Mouse (Mus musculus) intestine, embryonic 14.5 days (tissue): ENCODE data around the gene D930007J09Rik. TPM values are rescaled to one million over a fixed set of nuclear protein-coding genes. Genes with fewer than 3 reads are reported as not detected.

Experiments
- ATAC-seq: fragments of 200-750 bp; cut with Nextera tagmentation; replicated peaks from 2 replicates; pipeline ENCODE4 v1.8.0; 2017; ENCODE audit warnings: low read depth, moderate number of reproducible peaks, moderate TSS enrichment, moderate library complexity; ENCODE audit not compliant: low FRiP score, low TSS enrichment
- DNase-seq: peaks from one replicate; pipeline ENCODE4 v3.0.0-alpha.2; 2018; ENCODE audit warnings: low spot score
- H3K27ac ChIP-seq: fragments of 300-500 bp; sonication (generic); 2 replicates; pipeline ENCODE4 v1.5.1; 2014; ENCODE audit warnings: low read depth, mild to moderate bottlenecking, control low read depth
- H3K27me3 ChIP-seq: fragments of 300-500 bp; sonication (generic); replicated peaks from 2 replicates; pipeline ENCODE4 v1.6.1; 2014; ENCODE audit warnings: low read length, control low read depth; ENCODE audit not compliant: control insufficient read depth, insufficient read depth
- H3K36me3 ChIP-seq: fragments of 300-500 bp; sonication (generic); 2 replicates; pipeline ENCODE4 v1.6.1; 2014; ENCODE audit warnings: low read length, control low read depth; ENCODE audit not compliant: control insufficient read depth, insufficient read depth
- H3K4me1 ChIP-seq: fragments of 300-500 bp; sonication (generic); replicated peaks from 2 replicates; pipeline ENCODE4 v1.6.1; 2014; ENCODE audit warnings: low read length, control low read depth, mixed read lengths; ENCODE audit not compliant: control insufficient read depth, insufficient read depth
- H3K4me2 ChIP-seq: fragments of 300-500 bp; sonication (generic); 2 replicates; pipeline ENCODE4 v1.6.1; 2014; ENCODE audit warnings: low read length
- H3K4me3 ChIP-seq: fragments of 300-500 bp; sonication (generic); 2 replicates; pipeline ENCODE4 v1.5.1; 2014; ENCODE audit warnings: low read depth, low read length, control low read depth, mixed read lengths
- H3K9ac ChIP-seq: fragments of 300-500 bp; sonication (generic); 2 replicates; pipeline ENCODE4 v1.6.1; 2014; ENCODE audit warnings: mild to moderate bottlenecking, low read length
- H3K9me3 ChIP-seq: fragments of 300-500 bp; sonication (generic); 2 replicates; pipeline ENCODE4 v1.6.1; 2016; ENCODE audit warnings: low read length, control low read depth; ENCODE audit not compliant: control insufficient read depth
- WGBS: fragments of 180-500 bp; shearing (Covaris S2); extraction: QIAGEN DNeasy Blood & Tissue Kit; methylation state at CpG from one replicate; pipeline ENCODE4 v1.1.7; 2014; 5-methylcytosine and 5-hydroxymethylcytosine counted together
- polyA plus RNA-seq: library from polyadenylated mRNA; unstranded; fragments of >200 nt; fragmentation: Nextera tagmentation; extraction: Ambion mirVana; gene quantifications from 2 replicates; pipeline ENCODE4 v1.2.1, GENCODE M21; 2014

The D930007J09Rik gene
- not detected in 2 replicates for polyA plus RNA-seq

GRCm38 (mm10) chr13:32802259-32803081, at the start of gene D930007J09Rik:
D930007J09Rik (minus strand) TSS chr13:32802849.
- Histone ChIP-seq H3K9ac (peak within 1 kb of the TSS; percentile 74), H3K4me2 (peak within 1 kb of the TSS; percentile 86), H3K27ac (peak within 1 kb of the TSS; percentile 52; the same call in 1 of the 2 replicates), H3K27me3 (no peaks in the 10 kb centered on the region), H3K36me3 (peaks cover 25% of the 10 kb centered on the region), H3K9me3 (no peaks in the 10 kb centered on the region), H3K4me1 (peaks cover 12% of the 10 kb centered on the region), H3K4me3 (peak within 1 kb of the TSS; percentile 82)
- WGBS = 0% methylated on average over 88 of the region's 95 CpGs
- ATAC-seq (peak; percentile 66), DNase-seq (peak; percentile 79)

GRCm38 (mm10) chr13:32851967-32852366, 49.3 kb upstream of the D930007J09Rik start:
- Histone ChIP-seq H3K4me3 (no peak overlapping the region), H3K4me1 (peaks cover 17% of the 10 kb centered on the region), H3K27me3 (no peaks in the 10 kb centered on the region), H3K27ac (no peak overlapping the region), H3K4me2 (no peak overlapping the region), H3K9ac (no peak overlapping the region), H3K9me3 (no peaks in the 10 kb centered on the region), H3K36me3 (no peaks in the 10 kb centered on the region)
- no peak for DNase-seq
- 12% methylated on average over 7 of the region's 7 CpGs for WGBS
- no peak for ATAC-seq

GRCm38 (mm10) chr13:32850668-32851404, 48.2 kb upstream of the D930007J09Rik start, which contains the start of gene Serpinb1a:
Serpinb1a (minus strand) TSS chr13:32851185.
- peak within 1 kb of the TSS; percentile 37 for H3K4me2 ChIP-seq
- H3K4me3 ChIP-seq = 0 out of 2 replicates have a peak within 1 kb of the TSS, but pooled peaks have one; percentile 1
- no peaks in the 10 kb centered on the region for H3K9me3 ChIP-seq
- ATAC-seq (no peak), DNase-seq (peak; percentile 68)
- H3K4me1 ChIP-seq = peaks cover 17% of the 10 kb centered on the region
- 49% methylated on average over 10 of the region's 10 CpGs for WGBS
- H3K27ac ChIP-seq = peak within 1 kb of the TSS; percentile 87; the same call in 1 of the 2 replicates
- no peaks in the 10 kb centered on the region for H3K36me3 ChIP-seq
- no peak within 1 kb of the TSS for H3K9ac ChIP-seq
- no peaks in the 10 kb centered on the region for H3K27me3 ChIP-seq

- Histone ChIP-seq H3K4me1 (peaks cover 17% of the 10 kb centered on the region), H3K27ac (peak overlapping the region; percentile 87), H3K27me3 (no peaks in the 10 kb centered on the region), H3K4me2 (peak overlapping the region; percentile 37), H3K4me3 (no peak overlapping the region), H3K9me3 (no peaks in the 10 kb centered on the region), H3K36me3 (no peaks in the 10 kb centered on the region), H3K9ac (no peak overlapping the region)
- WGBS = 81% methylated on average over 1 of the region's 1 CpGs
- ATAC-seq (no peak), DNase-seq (no peak)
Measured at GRCm38 (mm10) chr13:32850156-32850555, 47.5 kb upstream of the D930007J09Rik start.

GRCm38 (mm10) chr13:32849531-32850123, 47.0 kb upstream of the D930007J09Rik start:
- H3K27me3 ChIP-seq = no peaks in the 10 kb centered on the region
- DNase-seq (no peak), ATAC-seq (peak; percentile 65)
- H3K4me3 ChIP-seq = no peak overlapping the region
- H3K9me3 ChIP-seq = no peaks in the 10 kb centered on the region
- no peak overlapping the region for H3K9ac ChIP-seq
- peaks cover 17% of the 10 kb centered on the region for H3K4me1 ChIP-seq
- no peaks in the 10 kb centered on the region for H3K36me3 ChIP-seq
- peak overlapping the region; percentile 87 for H3K27ac ChIP-seq
- H3K4me2 ChIP-seq = peak overlapping the region; percentile 37

GRCm38 (mm10) chr13:32849092-32849491, 46.4 kb upstream of the D930007J09Rik start:
- H3K4me1 ChIP-seq = peaks cover 17% of the 10 kb centered on the region
- H3K27me3 ChIP-seq = no peaks in the 10 kb centered on the region
- H3K36me3 ChIP-seq = no peaks in the 10 kb centered on the region
- H3K4me2 ChIP-seq = no peak overlapping the region
- WGBS = 20% methylated on average over 4 of the region's 4 CpGs
- H3K27ac ChIP-seq = peak overlapping the region; percentile 87
- DNase-seq (peak; percentile 58), ATAC-seq (peak; percentile 92)
- H3K4me3 ChIP-seq = no peak overlapping the region
- no peaks in the 10 kb centered on the region for H3K9me3 ChIP-seq
- no peak overlapping the region for H3K9ac ChIP-seq

- Histone ChIP-seq H3K9me3 (no peaks in the 10 kb centered on the region), H3K4me1 (peaks cover 17% of the 10 kb centered on the region), H3K4me2 (no peak overlapping the region), H3K27me3 (no peaks in the 10 kb centered on the region), H3K36me3 (no peaks in the 10 kb centered on the region), H3K4me3 (no peak overlapping the region), H3K9ac (no peak overlapping the region), H3K27ac (no peak overlapping the region)
- no peak for DNase-seq
- no peak for ATAC-seq
Measured at GRCm38 (mm10) chr13:32846221-32846620, 43.6 kb upstream of the D930007J09Rik start.

- H3K4me2 ChIP-seq = no peak overlapping the region
- no peaks in the 10 kb centered on the region for H3K9me3 ChIP-seq
- no peak overlapping the region for H3K9ac ChIP-seq
- no peaks in the 10 kb centered on the region for H3K27me3 ChIP-seq
- no peaks in the 10 kb centered on the region for H3K4me1 ChIP-seq
- WGBS = 89% methylated on average over 3 of the region's 3 CpGs
- no peak overlapping the region for H3K4me3 ChIP-seq
- ATAC-seq = no peak
- DNase-seq = no peak
- no peak overlapping the region for H3K27ac ChIP-seq
- no peaks in the 10 kb centered on the region for H3K36me3 ChIP-seq
Measured at GRCm38 (mm10) chr13:32841349-32841748, 38.7 kb upstream of the D930007J09Rik start.
